Mouse (Mus musculus) hindbrain, embryonic 14.5 days (tissue): ENCODE results near the gene 1700067K01Rik. TPM values are rescaled to one million over a fixed set of nuclear protein-coding genes. Genes with fewer than 3 reads are reported as not detected.

Experiments used
- ATAC-seq: fragments of 200-750 bp; cut with Nextera tagmentation; 2 replicates; pipeline ENCODE4 v1.8.0; 2017; ENCODE audit warnings: moderate number of reproducible peaks, mild to moderate bottlenecking, moderate TSS enrichment, moderate library complexity; ENCODE audit not compliant: low FRiP score
- DNase-seq: peaks from one replicate; pipeline ENCODE4 v3.0.0-alpha.2; 2015; ENCODE audit warnings: low spot score
- H3K27ac ChIP-seq: fragments of 300-500 bp; sonication (generic); 2 replicates; pipeline ENCODE4 v1.5.1; 2014; ENCODE audit warnings: mild to moderate bottlenecking, moderate library complexity
- H3K27me3 ChIP-seq: fragments of 300-500 bp; sonication (generic); 2 replicates; pipeline ENCODE4 v1.6.1; 2014; ENCODE audit warnings: mild to moderate bottlenecking, low read length, mixed read lengths; ENCODE audit not compliant: control insufficient read depth, insufficient read depth
- H3K36me3 ChIP-seq: fragments of 300-500 bp; sonication (generic); replicated peaks from 2 replicates; pipeline ENCODE4 v1.6.1; 2014; ENCODE audit not compliant: control insufficient read depth, insufficient read depth
- H3K4me1 ChIP-seq: fragments of 300-500 bp; sonication (generic); replicated peaks from 2 replicates; pipeline ENCODE4 v1.6.1; 2014; ENCODE audit warnings: antibody characterized with exemption, low read length, mixed read lengths; ENCODE audit not compliant: control insufficient read depth, insufficient read depth
- H3K4me2 ChIP-seq: fragments of 300-500 bp; sonication (generic); replicated peaks from 2 replicates; pipeline ENCODE4 v1.6.1; 2014; ENCODE audit warnings: mild to moderate bottlenecking, moderate library complexity
- H3K4me3 ChIP-seq: fragments of 300-500 bp; sonication (generic); replicated peaks from 2 replicates; pipeline ENCODE4 v1.5.1; 2014; ENCODE audit warnings: mild to moderate bottlenecking, low read length
- H3K9ac ChIP-seq: fragments of 300-500 bp; sonication (generic); 2 replicates; pipeline ENCODE4 v1.6.1; 2014
- H3K9me3 ChIP-seq: fragments of 300-500 bp; sonication (generic); 2 replicates; pipeline ENCODE4 v1.6.1; 2016; ENCODE audit warnings: low read length; ENCODE audit not compliant: control insufficient read depth
- WGBS: fragments of 180-500 bp; shearing (Covaris S2); extraction: QIAGEN DNeasy Blood & Tissue Kit; methylation state at CpG from one replicate; pipeline ENCODE4 v1.1.7; 2014; 5-methylcytosine and 5-hydroxymethylcytosine counted together
- microRNA counts: library from miRNA; unstranded; fragments of <30 nt; microRNA quantifications from one replicate; lab custom pipeline; 2016
- microRNA-seq: library from miRNA; unstranded; fragments of <30 nt; microRNA quantifications from one replicate; pipeline ENCODE4, GENCODE M21; 2016
- polyA plus RNA-seq: library from polyadenylated mRNA; unstranded; fragments of >200 nt; fragmentation: Nextera tagmentation; extraction: Ambion mirVana; gene quantifications from 2 replicates; pipeline ENCODE4 v1.2.1, GENCODE M21; 2014

Gene 1700067K01Rik
- polyA plus RNA-seq, 1 experiment from 2014 or later: 0.54 TPM

DNA sequence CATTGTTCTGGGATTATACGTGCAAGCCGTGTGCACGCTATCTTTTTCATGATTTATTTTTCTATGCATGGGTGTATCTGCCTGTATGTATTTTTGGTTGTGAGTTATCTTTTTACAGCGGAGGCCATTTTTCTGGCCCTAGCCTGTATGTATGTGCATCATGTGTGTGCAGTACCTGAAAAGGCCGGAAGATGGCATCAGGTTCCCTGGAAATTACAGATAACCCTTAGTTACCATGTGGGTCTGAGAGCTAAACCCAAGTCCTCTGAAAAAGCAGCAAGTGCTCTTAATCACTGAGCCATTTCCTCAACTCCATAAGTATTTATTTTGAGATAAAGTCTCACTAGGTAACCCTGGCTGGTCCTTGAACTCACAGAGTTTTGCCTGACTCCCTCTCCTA, 51.9 kb downstream of the 1700067K01Rik start:
- Histone ChIP-seq H3K4me1 (no peaks in the 10 kb centered on the region), H3K9ac (no peak overlapping the region), H3K4me3 (no peak overlapping the region), H3K36me3 (no peaks in the 10 kb centered on the region), H3K4me2 (no peak overlapping the region), H3K9me3 (no peaks in the 10 kb centered on the region), H3K27me3 (no peaks in the 10 kb centered on the region; the same call in 1 of the 2 replicates), H3K27ac (no peak overlapping the region)
- ATAC-seq (no peak), DNase-seq (no peak)
- WGBS: 96% methylated on average over 5 of the region's 5 CpGs

MicroRNAs within 50 kb of the gene (microRNA counts, 519-probe panel; counts per million panel counts)
- not detected for microRNA mmu-miR-1199 (lab: Ali Mortazavi, UCI)

Small RNAs within 50 kb of the gene (microRNA-seq; reads per million reads assigned to microRNA genes)
- gene Mir1199: not detected
- gene Mir8111: 1.5 reads per million

Other genes with a start within 250 kb of the 1700067K01Rik start
- gene Adgrl1, start 101.4 kb upstream of the 1700067K01Rik start, polyA plus RNA-seq: 67.1 and 72.0 TPM in 2 replicates
- gene Gm10644, start 46.3 kb upstream of the 1700067K01Rik start, polyA plus RNA-seq: 0.76 and 1.1 TPM in 2 replicates
- 10.5 and 10.7 TPM in 2 replicates for gene Asf1b, start 46.0 kb upstream of the 1700067K01Rik start, polyA plus RNA-seq
- 194 and 218 TPM in 2 replicates for gene Prkaca, start 28.5 kb upstream of the 1700067K01Rik start, polyA plus RNA-seq
- gene Samd1, start 3.8 kb upstream of the 1700067K01Rik start, polyA plus RNA-seq: 11.1 and 11.3 TPM in 2 replicates
- 0.52 and 0.77 TPM in 2 replicates for gene 2210011C24Rik, start 10.7 kb downstream of the 1700067K01Rik start, polyA plus RNA-seq
- 3.7 and 5.5 TPM in 2 replicates for gene Palm3, start 20.0 kb downstream of the 1700067K01Rik start, polyA plus RNA-seq
- 0.34 and 0.48 TPM in 2 replicates for gene Il27ra, start 41.1 kb downstream of the 1700067K01Rik start, polyA plus RNA-seq
- gene Rln3, start 43.5 kb downstream of the 1700067K01Rik start, polyA plus RNA-seq: 1.6 and 4.7 TPM in 2 replicates
- gene Gm10643, start 63.6 kb downstream of the 1700067K01Rik start, polyA plus RNA-seq: 2.1 and 2.7 TPM in 2 replicates
- 11.0 and 11.5 TPM in 2 replicates for gene Rfx1, start 65.3 kb downstream of the 1700067K01Rik start, polyA plus RNA-seq
- gene Dcaf15, start 103.3 kb downstream of the 1700067K01Rik start, polyA plus RNA-seq: 17.4 and 18.9 TPM in 2 replicates
- gene Podnl1, start 124.5 kb downstream of the 1700067K01Rik start, polyA plus RNA-seq: 0.48 and 0.59 TPM in 2 replicates
- gene Cc2d1a, start 146.4 kb downstream of the 1700067K01Rik start, polyA plus RNA-seq: 30.4 and 33.3 TPM in 2 replicates
- gene 4930432K21Rik, start 146.5 kb downstream of the 1700067K01Rik start, polyA plus RNA-seq: 1.4 TPM in 2 replicates
- 7.8 and 10.4 TPM in 2 replicates for gene Nanos3, start 183.7 kb downstream of the 1700067K01Rik start, polyA plus RNA-seq
- 20.0 and 20.6 TPM in 2 replicates for gene Zswim4, start 235.6 kb downstream of the 1700067K01Rik start, polyA plus RNA-seq
- gene D8Ertd738e, start 248.2 kb downstream of the 1700067K01Rik start, polyA plus RNA-seq: 268 and 296 TPM in 2 replicates